Mouse (Mus musculus): ENCODE data around the gene Rpl36a.
"Not testable (repeated sequence)": the region's sequence is repeated elsewhere in the genome, so short reads cannot be mapped to it uniquely, and the experiment has no call there.

Gene Rpl36a

DNA sequence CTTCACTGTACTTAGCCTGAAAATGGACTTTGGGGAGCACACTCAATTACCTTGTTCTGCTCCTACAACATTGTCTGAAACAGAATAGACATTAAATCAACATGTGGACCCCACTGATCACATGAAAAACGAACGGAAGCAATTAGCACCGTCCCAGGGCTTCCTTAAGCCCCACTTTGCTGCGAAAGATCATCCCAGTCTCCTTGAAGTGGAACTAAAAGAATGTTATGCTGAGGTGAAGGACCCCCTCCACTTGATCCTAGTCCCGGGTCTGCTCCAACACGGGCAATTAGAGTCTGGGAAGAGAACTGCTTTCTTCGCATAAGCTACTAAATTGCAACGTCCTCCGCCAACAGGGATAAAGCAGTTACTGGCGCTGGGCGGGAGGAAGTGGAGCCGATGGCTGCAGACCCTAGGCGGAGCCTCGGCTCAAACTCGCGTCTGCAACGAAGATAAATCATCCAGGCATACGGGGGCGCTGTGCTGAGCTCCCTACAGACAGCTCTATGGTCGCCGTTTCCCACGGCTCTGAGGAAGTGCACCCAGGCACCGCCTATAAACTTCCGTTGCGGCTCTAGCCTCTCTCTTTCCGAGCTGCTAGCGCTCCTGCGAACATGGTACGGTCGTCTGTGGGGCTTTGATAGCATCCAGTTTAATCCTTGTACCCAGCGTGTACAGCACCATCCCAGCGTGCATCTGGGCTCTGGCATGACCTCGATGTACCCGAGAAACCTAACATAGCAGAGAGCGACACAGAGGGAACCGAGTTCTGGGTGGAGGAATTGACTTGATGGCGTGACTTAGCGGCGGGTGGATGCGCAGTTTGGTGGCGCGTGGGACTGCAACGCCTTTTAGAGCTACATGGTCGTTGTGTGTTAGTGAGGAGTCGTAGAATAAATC lies at the start of gene Rpl36a:
Rpl36a (plus strand) TSS at position 552 of the 900 bp plus-strand sequence.
- peak; percentile 88 to 90 for DNase-seq

DNA sequence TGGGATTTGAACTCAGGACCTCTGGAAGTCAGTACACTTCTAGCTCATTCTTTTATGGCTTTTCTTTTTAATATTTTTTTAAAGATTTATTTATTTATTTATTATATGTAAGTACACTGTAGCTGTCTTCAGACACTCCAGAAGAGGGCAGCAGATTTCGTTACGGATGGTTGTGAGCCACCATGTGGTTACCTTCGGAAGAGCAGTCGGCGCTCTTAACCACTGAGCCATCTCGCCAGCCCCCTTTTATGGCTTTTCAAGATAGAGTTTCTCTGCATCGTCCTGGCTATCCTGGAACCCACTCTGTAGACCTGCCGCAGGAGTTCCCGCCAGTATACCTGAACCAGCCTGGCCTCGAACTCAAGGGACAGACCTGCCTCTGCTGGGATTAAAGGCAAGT lies 45.7 kb upstream of the Rpl36a start:
- not testable (repeated sequence) for DNase-seq

DNA sequence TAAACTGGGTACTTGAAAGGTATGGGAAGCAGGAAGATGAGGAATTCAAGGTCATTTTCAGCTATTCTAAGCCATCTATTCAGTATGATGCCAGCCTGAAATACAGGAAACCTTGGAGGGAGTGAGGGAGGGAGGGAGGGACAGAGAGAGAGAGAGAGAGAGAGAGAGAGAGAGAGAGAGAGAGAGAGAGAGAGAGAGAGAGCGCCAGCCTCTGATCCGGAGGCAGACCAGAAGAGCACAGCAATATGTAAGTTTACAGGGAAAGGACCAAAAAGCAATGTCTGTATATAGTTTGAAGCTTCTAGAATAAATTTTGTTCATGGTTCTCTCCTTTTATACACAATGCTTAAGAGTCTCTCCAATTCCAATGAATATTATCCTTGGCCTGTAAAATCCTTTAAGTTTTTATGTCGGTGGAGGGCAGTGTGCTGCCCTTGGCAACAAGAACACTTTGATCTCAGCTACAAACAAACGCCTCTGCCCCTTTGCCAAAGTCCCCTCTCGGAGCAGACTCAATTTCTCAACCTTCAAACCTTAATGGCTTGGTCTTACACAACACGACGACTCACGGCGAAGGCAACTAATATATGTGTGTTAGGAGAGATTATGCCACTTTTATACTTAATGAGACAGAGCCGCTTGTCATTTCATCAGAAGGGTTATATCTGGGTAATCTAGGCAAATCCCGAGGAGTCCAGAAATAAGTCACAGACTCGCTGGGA lies 44.9 kb upstream of the Rpl36a start:
- DNase-seq = peak; percentile 8 to 17

DNA sequence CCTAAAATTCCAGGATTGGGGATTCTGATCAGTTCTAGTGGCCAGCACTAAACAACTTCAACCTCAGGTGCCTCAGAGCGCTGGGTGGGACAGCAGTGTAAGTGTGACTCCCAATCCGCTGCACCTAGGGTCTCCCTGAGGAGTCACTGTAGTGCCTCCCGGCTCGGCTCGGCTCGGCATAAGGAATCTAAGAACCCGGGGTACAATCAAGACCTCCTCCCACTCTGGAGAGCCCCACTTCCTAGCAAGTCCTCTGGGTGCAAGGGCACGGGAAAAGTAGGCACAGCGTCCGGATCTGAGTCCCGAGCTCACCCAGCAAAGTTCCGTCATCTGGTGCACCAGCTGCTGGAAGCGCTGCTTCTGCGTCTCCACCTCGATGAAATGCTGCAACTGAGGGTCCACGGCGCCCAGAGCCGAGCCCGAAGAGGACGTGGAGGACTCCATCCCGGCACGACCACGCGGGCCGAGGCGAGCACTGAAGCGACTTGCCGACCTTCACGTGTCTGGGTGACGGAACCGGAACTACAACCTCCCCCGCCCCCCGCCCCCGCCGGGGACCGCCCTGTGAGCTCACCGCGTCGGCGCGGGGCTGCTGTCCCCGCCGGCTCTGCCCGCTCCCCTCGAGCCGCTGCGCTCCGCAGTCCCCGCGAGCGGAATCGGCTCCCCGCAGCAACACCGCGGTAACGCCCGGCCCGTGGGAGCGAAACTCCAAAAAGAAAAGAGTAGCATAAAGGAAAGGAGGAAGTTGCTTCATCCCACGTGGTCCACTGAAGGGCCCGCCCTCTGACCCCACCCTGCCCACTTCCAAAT lies 44.1 kb upstream of the Rpl36a start, which contains the start of gene Timm8a1:
Timm8a1 (minus strand) TSS at position 721 of the 810 bp plus-strand sequence.
- DNase-seq = peak; percentile 23 to 36

DNA sequence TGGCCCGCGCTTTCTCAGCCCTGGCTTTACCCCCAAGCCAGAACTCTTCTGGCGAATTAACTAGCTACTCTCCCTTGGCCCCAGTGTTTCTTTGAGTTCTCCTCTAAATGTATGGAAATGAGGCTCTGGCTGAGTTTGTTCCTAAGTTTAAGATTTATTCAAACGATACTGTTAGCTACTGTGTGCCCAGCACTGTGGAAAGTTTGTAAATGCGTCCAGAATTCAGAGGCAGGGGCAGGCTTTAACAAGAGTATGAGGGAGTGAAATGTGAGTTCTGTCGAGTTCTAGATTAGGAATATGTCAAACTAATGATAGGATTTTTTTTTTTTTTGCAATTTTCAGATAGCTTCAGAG lies 43.5 kb upstream of the Rpl36a start:
- no peak for DNase-seq

DNA sequence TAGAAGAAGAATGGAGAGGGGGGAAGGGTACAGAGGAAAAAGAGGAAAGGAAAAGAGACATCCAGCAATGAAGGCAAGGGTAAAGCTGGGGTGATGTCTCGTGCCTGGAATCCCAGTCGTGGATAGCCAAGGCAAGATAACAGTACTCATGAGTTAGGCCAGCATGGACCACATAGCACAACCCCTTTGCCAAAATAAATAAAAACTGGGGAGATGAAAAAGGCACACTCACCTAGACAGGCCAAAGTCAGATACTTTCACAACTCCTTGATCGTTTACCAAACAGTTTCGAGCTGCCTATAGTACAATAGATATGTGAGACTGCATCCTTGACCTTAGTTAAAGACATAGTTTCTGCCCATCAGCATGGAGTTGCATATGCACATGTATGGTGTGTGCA lies 38.1 kb upstream of the Rpl36a start:
- no peak for DNase-seq

DNA sequence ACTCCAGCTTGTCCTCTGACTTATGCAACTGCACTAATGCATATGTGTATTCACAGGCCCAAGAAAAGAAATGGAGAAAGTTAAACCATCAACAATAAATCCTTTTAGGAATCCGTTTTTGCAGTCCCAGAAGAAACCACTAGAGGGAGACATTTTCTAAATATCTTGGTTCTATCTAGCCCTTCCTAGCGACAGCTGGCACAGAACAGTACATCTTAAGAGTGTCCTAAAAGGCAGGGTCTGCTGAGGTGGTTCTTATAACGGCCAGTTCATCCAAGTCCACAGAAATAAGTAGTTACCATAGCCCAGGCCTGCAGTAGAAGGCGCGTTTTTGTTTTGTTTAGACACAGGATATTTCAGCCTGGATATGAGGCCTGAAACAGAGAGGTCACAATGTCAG lies 34.6 kb upstream of the Rpl36a start:
- peak; percentile 1 to 11 for DNase-seq

DNA sequence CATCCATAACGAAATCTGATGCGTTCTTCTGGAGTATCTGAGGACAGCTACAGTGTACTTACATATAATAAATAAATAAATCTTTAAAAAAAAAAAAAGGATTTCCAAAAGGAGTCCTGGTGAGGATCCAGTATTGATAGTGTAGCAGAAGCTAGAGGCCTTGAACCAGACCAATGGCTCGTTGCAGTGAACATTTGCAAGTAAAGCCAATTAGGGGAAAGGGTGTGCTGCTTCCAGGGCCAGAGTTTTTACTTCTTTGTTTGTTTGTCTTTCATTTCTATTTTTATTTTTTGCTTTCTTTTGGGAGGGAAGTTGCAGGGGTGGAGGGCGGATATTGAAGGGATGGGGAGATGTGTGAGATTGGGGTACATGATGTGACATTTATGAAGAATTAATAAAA lies 32.1 kb upstream of the Rpl36a start:
- DNase-seq = no peak

DNA sequence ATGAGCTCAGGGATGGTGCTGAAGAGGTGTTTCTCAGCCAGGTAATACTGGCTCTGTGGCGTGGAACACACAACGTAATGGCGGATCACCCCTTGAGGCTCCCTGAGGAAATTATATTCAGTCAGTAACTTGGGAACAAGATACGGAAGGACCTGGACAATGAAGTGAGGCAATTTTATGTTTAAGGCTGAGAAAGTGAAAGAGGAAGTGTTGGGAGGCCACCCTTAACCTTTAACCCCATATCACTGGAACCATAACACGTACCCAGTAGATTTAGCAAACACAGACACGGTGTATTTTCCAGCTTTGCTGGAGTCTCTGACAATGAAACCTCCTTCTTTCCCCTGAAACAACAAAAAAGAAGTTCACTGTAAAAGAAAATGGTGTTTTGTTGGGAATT lies 31.0 kb upstream of the Rpl36a start:
- no peak for DNase-seq

DNA sequence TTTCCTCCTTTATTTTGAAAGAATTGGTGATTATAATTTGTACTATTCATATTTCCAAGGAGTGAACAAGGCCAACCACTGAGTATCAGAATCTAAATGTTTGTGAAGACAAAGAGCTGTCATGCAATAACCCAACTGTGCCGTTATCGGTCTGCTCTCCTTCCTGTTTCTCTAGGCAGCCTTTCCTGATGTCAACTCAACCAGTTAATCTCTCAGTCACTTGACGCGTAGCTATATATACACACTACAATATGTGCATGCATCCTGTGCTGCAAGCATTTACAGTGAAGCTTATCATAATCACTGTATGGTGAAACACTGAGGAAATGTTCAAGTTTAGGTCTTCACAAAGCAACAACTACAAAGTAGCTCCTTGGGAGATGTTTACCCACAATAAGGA lies 21.1 kb upstream of the Rpl36a start:
- no peak for DNase-seq

DNA sequence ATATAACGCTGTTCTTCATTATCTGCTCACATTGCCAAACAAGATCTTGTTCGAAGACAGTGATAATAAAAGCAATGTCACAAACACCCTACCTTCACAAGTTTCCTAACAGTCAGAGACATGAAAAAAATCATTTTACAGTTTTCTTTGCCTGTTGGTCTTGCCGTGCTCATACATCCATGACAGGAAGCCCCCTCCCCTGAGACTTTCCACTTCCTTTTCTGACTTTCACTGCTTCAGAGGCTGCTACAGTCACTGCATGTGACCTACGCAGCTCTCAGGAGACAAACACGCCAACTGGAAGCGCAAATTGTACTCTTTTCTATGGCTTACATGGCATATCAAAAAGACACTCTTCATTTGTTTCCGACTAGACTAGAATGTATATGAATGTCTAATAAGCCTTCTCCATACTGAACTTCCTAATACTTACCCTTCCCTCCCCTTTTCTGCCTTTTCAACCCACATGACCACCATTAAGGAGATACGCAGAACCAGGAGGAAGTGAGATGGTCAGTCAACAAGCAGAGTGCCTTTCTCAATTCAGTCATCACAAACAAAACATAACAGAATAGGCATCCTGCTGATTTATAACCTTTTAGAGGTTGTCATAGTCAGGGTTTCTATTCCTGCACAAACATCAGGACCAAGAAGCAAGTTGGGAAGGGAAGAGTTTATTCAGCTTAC lies 18.8 kb upstream of the Rpl36a start:
- no peak for DNase-seq

DNA sequence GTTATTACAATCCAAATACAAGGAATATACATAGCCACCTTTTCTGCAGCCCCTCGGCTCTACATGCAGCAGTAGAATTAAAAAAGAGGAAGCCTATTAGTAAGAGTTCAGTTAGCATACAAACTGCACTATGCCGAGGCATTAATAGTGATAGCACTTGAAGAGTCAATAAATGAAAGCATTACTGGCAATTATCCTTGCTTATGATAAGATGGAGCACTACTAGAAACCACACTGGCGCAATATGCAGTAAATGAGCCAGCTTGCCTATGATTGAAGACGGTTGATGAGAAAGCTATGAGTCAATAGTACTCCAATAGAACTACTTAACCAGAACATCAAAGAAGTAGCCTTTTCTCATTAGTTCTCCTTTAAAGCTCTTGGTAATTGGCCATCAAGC lies 7.6 kb upstream of the Rpl36a start:
- DNase-seq = no peak

DNA sequence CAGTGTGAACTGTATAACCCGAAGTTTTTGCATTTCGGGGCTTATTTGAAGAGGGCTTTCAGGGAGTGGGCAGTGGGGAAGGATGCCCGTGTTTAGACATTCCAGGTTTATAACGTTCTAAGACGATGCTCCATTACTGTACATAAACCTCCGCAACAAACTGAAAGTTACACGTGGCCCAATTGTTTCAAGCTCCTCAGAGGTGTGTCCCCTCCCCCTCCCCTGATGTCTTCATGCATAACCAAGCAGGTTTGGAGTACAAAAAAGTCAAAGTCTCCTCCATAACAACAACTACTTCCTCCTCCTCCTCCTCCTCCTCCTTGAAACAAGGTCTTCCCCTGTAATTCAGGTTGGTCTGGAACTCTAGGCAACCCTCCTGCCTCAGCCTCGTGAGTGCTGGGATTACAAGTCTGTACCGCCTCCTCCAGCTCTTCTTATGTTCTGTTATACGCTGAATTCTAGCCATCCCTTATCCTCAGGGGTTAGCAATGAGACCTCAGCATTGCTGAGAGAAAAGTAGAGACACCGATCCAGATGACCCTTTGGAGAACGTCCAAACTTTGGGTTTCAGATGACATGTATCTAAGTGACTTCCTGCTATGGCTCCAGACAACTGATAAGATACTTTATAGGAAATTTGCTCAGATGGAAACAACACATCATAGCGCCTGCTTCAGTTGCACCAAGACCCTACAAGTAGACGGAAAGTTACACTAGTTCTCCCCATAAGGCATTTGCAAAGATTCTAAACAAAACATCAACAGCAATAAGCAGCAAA lies 4.7 kb upstream of the Rpl36a start:
- no peak for DNase-seq

DNA sequence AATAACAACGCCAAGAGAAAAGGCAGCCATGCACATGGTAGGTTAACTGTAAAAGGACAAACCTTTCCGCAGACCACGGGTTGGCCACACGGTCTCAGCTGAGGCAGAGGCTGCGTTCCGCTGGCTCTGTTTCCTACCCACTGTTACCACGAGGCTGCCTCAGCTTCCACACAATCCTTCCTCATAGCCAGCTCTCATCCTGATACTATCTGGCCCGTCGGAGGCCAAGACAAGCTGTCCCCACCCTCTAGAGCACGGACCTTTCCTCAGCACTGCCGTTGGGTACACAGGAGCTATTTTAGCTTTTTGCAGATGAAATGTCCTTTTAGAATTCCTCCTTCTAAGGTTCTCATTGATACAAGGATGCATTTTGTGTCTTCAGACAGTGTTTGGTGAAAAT lies 3.2 kb upstream of the Rpl36a start:
- DNase-seq = no peak

DNA sequence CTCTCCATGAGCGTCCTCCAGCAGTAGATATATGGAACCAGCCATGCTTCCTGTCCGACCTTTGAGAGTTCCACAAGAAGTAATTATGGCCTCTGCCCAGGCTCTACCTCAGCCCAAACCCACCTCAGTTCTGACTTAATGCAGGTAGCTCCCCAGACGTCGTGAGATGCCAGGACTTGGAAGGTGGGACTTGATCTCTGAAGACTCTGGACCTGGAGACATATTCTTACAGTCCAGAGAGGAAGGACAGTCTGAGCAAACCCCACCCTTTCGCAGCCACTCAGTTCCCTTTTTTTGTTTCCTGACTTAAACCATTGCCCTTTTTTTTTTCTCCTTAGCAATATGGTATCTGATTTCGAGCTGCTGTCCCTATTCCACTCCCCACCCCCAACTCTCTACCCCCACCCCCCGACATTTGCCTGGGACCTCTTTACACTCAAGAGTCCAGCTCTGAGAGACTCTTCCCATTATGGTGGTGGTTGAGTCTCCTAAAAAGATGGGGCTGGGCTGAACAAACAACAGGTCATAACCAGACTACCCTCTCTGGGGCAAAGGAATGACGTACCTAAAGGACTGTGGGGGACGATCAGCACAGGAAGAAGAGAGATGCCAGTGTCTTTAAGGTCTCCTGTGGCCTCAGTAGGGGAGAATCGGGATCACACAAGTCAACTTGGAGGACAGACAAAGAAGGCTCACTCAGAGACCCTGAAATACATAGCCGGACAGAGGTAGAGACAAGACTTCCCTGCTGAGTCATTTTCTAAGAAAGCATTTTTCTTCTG lies 2.4 kb upstream of the Rpl36a start, which contains the start of gene Btk:
Btk (minus strand) TSS at position 683 of the 782 bp plus-strand sequence.
- no peak for DNase-seq

DNA sequence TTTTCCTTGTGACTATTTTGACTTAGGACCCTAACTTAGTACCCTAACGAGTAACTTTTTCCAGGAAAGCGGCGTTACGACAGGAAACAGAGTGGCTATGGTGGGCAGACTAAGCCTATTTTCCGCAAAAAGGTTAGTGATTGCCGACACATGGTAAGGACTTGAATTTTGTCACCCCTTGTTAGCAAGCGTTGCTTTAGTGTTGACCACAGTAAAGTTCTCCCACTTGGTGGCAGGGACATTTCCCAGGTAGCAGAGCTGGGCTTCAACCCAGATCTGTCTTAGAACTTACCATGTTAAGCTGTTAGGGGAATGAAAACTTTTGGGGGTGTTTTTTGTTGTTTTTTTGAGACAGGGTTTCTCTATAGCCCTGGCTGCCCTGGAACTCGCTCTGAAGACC lies 993 bp downstream of the Rpl36a start:
- DNase-seq = no peak

DNA sequence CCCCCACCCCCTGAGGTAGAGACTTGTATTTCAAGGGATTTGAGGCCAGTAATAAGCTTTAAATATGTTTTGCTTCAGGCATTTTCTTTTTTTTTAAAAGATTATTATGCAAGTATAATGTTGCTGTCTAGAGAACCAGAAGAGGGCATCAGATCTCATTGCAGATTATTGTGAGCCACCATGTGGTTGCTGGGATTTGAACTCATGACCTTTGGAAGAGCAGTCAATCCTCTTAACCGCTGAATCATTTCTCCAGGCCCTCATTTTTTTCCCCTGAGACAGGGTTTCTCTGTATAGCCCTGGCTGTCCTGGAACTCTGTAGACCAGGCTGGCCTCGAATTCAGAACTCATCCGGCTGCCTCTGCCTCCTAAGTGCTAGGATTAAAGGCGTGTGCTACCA lies 2.8 kb downstream of the Rpl36a start:
- DNase-seq = no peak

DNA sequence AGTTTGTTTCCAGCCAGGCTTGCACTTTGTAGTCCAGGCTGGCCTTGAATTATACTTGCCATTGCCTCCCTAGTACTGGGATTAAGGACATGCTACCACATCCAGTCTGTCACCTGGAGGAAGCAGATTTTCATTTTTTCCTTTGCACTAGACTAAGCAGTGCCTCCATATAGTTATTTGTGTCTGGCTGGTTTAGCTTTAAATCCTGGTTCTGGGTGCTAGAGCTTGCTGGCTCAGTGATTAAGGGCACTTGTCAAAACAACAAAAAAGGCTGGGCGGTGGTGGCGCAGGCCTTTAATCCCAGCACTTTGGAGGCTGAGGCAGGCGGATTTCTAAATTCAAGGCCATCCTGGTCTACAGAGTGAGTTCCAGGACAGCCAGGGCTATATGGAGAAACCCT lies 3.5 kb downstream of the Rpl36a start:
- DNase-seq = no peak

DNA sequence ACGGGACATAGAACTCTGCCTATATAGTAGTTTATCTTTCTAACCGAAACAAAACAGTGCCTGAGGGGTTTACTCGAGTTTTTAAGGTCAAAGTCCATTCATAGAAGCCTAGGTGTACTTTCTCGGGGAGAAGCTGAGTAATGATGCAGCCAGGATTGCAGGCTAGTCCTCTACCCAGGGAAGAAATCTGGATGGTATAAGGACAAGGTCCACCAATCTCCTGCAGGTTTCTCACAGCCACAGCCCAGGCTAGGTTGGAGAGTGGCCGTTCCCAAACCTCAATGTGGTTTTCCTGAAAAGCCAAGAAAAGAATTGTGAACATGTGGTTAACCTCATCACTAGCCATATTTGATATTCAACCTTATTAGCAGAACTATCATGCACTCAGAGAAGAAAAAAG lies 4.4 kb downstream of the Rpl36a start:
- DNase-seq = no peak

DNA sequence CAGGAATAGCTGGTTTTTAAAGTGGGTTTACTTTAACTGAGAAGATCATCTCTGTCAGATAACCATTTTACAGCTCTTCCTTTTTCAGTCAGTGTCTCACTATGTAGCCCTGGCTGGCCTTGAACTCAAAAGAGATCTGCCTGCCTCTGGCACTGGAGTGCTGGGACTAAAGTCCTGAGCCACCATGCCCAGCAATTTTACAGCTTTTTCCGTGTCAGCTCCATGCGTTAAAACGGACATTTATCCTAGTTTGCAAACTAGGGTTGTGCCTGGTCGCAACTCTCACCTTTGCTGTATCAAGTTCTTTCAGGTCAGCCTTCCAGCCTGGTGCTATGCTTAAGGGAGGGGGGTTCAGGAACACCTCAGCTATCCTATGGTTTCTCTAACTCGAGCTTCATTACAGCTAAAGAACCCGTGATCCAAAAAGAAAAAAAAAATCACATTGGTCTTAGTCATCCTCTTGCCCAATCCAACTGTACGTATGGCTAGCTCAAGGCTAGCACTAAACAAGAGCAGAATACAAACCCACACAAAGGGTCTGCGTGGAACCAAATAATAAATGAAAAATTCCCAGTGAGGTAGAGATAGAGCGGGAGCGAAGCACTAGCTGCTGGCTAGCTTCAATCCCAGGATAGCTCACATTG lies 14.6 kb downstream of the Rpl36a start:
- no peak for DNase-seq
